14 mouse cellular contexts compared by ENCODE assay signal in the genomic region with DNA sequence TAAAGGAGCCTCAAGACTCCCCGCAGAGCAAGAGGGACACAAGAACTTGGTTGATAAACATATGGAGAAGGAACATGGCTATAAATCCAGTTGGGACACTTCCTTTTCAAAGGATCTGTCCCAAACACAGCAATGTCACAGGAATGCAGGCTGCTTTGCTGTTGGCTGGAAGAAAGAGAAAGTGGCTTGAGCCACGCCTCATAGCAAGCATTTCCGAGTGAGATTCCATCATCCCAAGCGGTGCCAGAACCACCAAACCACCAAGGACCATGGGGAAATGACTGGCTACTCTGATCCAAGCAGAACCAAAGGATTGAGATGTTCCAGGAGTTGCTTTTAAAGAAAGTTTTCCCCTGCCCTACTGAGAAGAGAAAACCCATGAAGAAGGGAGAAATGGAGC.
A peak's percentile ranks its signal among the peaks of the same experiment; 100 is the strongest.
DNase-seq lines count a peak whose midpoint lies in the region; ATAC-seq and TF ChIP-seq lines count a peak whose summit lies in the region.
"Had no signal": no experiment of that assay in that cellular context is flagged by ENCODE, and none has a peak within 500 bp of the region (broad histone marks: within the 10 kb centered on the region; RNA-seq: fewer than 3 reads in every experiment).

No protein-coding gene starts in this region.

- no peak overlapping the region for H3K4me3 ChIP-seq in embryonic fibroblast, embryonic 13.5 days (ENCODE audit: insufficient read depth, low read length)
- H3K4me3 ChIP-seq in limb, embryonic 15.5 days, result no peak overlapping the region
- no peak overlapping the region for H3K4me3 ChIP-seq in forebrain, postnatal 0 days (ENCODE audit: low read depth, low read length)
- H3K4me3 ChIP-seq: heart, adult 2 months had no signal

- TF ChIP-seq POLR2A in embryonic fibroblast, embryonic 13.5 days (IDR thresholded peaks at IDR 0.05; ENCODE audit: low read depth, low read length), result 0 out of 2 replicates have a peak, but pooled peaks have one; percentile 28

- peak; percentile 59 for DNase-seq in gastrocnemius, adult 18-20 months (ENCODE audit: low spot score)
- no peak for DNase-seq in gastrocnemius, postnatal 10 days
- peak; percentile 18 for DNase-seq in lung, postnatal 10 days
- DNase-seq in lung, postnatal 4 days, result no peak
- DNase-seq in forebrain, postnatal 0 days, result no peak
- no peak for DNase-seq in spleen, adult 12 weeks (ENCODE audit: low spot score)
- DNase-seq: cerebellum, adult 9-11 months; thymus, adult 18-20 months had no signal

- no peaks in the 10 kb centered on the region for H3K27me3 ChIP-seq in limb, embryonic 15.5 days
- no peaks in the 10 kb centered on the region for H3K27me3 ChIP-seq in forebrain, postnatal 0 days (ENCODE audit: insufficient read depth, low read length)
- H3K27me3 ChIP-seq: Patski had no signal

- no peak overlapping the region for H3K9ac ChIP-seq in limb, embryonic 15.5 days
- no peak overlapping the region for H3K9ac ChIP-seq in forebrain, postnatal 0 days

- H3K4me2 ChIP-seq in limb, embryonic 15.5 days, result no peak overlapping the region
- H3K4me2 ChIP-seq in forebrain, postnatal 0 days (ENCODE audit: low read depth), result no peak overlapping the region
- H3K4me2 ChIP-seq: liver, embryonic 11.5 days had no signal

- H3K36me3 ChIP-seq in limb, embryonic 15.5 days, result no peaks in the 10 kb centered on the region
- H3K36me3 ChIP-seq in forebrain, postnatal 0 days (ENCODE audit: insufficient read depth), result no peaks in the 10 kb centered on the region

- peaks cover 27% of the 10 kb centered on the region for H3K4me1 ChIP-seq in embryonic fibroblast, embryonic 13.5 days (ENCODE audit: control insufficient read depth, insufficient read depth, low read length)
- peaks cover 32% of the 10 kb centered on the region for H3K4me1 ChIP-seq in limb, embryonic 15.5 days
- peaks cover 16% of the 10 kb centered on the region for H3K4me1 ChIP-seq in forebrain, postnatal 0 days (ENCODE audit: insufficient read depth)

- H3K27ac ChIP-seq in embryonic fibroblast, embryonic 13.5 days (ENCODE audit: insufficient read depth, low read length), result peak overlapping the region; percentile 100
- peak overlapping the region; percentile 51 for H3K27ac ChIP-seq in limb, embryonic 15.5 days
- H3K27ac ChIP-seq in forebrain, postnatal 0 days (ENCODE audit: low read depth, low read length), result no peak overlapping the region
- H3K27ac ChIP-seq: heart, adult 2 months; macrophage had no signal

- no peak for ATAC-seq in limb, embryonic 15.5 days (ENCODE audit: insufficient number of reproducible peaks, low FRiP score, low TSS enrichment, low read depth)
- no peak for ATAC-seq in forebrain, postnatal 0 days
- ATAC-seq: Patski had no signal

- WGBS in limb, embryonic 15.5 days, result 62% methylated on average over 4 of the region's 4 CpGs
- WGBS in forebrain, postnatal 0 days, result 87% methylated on average over 4 of the region's 4 CpGs

- H3K9me3 ChIP-seq in limb, embryonic 15.5 days, result no peaks in the 10 kb centered on the region
- H3K9me3 ChIP-seq in forebrain, postnatal 0 days (ENCODE audit: low read length), result no peaks in the 10 kb centered on the region

- no peak for TF ChIP-seq CTCF in embryonic fibroblast, embryonic 13.5 days (IDR thresholded peaks at IDR 0.05; ENCODE audit: borderline replicate concordance, insufficient read depth, low read length)
- no peak for TF ChIP-seq CTCF in forebrain, postnatal 0 days (IDR thresholded peaks at IDR 0.05; ENCODE audit: low read depth)

Comparison
In these comparisons a context has a peak if more than half of its experiments do, and no peak if none do; other contexts are left out.
1. DNase-seq: peak in gastrocnemius, adult 18-20 months (single experiment) and lung, postnatal 10 days (single experiment); none in gastrocnemius, postnatal 10 days (single experiment), lung, postnatal 4 days (0 of 2), forebrain, postnatal 0 days (single experiment) and spleen, adult 12 weeks (single experiment).